Mouse (Mus musculus) midbrain, embryonic 10.5 days (tissue): Measurements from ENCODE around the gene Gtf2ird1. TPM values are rescaled to one million over a fixed set of nuclear protein-coding genes. Genes with fewer than 3 reads are reported as not detected.

ENCODE experiments used
- DNase-seq: peaks from one replicate; pipeline ENCODE4 v3.0.0-alpha.2; 2017; ENCODE audit warnings: low spot score
- H3K27ac ChIP-seq: fragments of 300-500 bp; sonication (generic); replicated peaks from 2 replicates; pipeline ENCODE4 v1.5.1; 2016; ENCODE audit warnings: mild to moderate bottlenecking
- H3K27me3 ChIP-seq: fragments of 300-500 bp; sonication (generic); 2 replicates; pipeline ENCODE4 v1.6.1; 2016; ENCODE audit warnings: low read depth, mild to moderate bottlenecking; ENCODE audit not compliant: poor library complexity, severe bottlenecking
- H3K36me3 ChIP-seq: fragments of 300-500 bp; sonication (generic); 2 replicates; pipeline ENCODE4 v1.6.1; 2016; ENCODE audit warnings: mild to moderate bottlenecking, moderate library complexity
- H3K4me1 ChIP-seq: fragments of 300-500 bp; sonication (generic); 2 replicates; pipeline ENCODE4 v1.6.1; 2016
- H3K4me3 ChIP-seq: fragments of 300-500 bp; sonication (generic); 2 replicates; pipeline ENCODE4 v1.5.1; 2016; ENCODE audit warnings: mild to moderate bottlenecking, moderate library complexity
- H3K9me3 ChIP-seq: fragments of 300-500 bp; sonication (generic); replicated peaks from 2 replicates; pipeline ENCODE4 v1.6.1; 2016; ENCODE audit warnings: mild to moderate bottlenecking
- WGBS: fragments of 180-500 bp; shearing (Covaris S2); methylation state at CpG from one replicate; pipeline ENCODE4 v1.1.7; 2016; 5-methylcytosine and 5-hydroxymethylcytosine counted together
- polyA plus RNA-seq: library from polyadenylated mRNA; unstranded; fragments of >200 nt; fragmentation: Nextera tagmentation; extraction: Ambion mirVana; gene quantifications from 2 replicates; pipeline ENCODE4 v1.2.1, GENCODE M21; 2016

Gtf2ird1 gene
- polyA plus RNA-seq, 1 experiment from 2014 or later: 96.4 TPM

- Histone ChIP-seq H3K9me3 (no peaks in the 10 kb centered on the region), H3K4me3 (no peak overlapping the region), H3K27me3 (no peaks in the 10 kb centered on the region), H3K4me1 (peaks cover 6% of the 10 kb centered on the region; the same call in 1 of the 2 replicates), H3K36me3 (no peaks in the 10 kb centered on the region), H3K27ac (no peak overlapping the region; the same call in 1 of the 2 replicates)
- 49% methylated on average over 2 of the region's 2 CpGs for WGBS
- DNase-seq: no peak
Measured at GRCm38 (mm10) chr5:134323869-134324268, 132.6 kb downstream of the Gtf2ird1 start.

- 91% methylated on average over 13 of the region's 13 CpGs for WGBS
- DNase-seq: no peak
- Histone ChIP-seq H3K27ac (no peak overlapping the region), H3K9me3 (no peaks in the 10 kb centered on the region), H3K27me3 (no peaks in the 10 kb centered on the region), H3K4me1 (peaks cover 7% of the 10 kb centered on the region; the same call in 1 of the 2 replicates), H3K4me3 (no peak overlapping the region), H3K36me3 (no peaks in the 10 kb centered on the region)
Measured at GRCm38 (mm10) chr5:134323311-134323710, 133.2 kb downstream of the Gtf2ird1 start.

- 83% methylated on average over 13 of the region's 13 CpGs for WGBS
- Histone ChIP-seq H3K4me3 (no peak overlapping the region), H3K36me3 (no peaks in the 10 kb centered on the region), H3K27ac (0 out of 2 replicates have a peak overlapping the region, but pooled peaks have one; percentile 9), H3K9me3 (no peaks in the 10 kb centered on the region), H3K27me3 (no peaks in the 10 kb centered on the region), H3K4me1 (peaks cover 7% of the 10 kb centered on the region; the same call in 1 of the 2 replicates)
- no peak for DNase-seq
Measured at GRCm38 (mm10) chr5:134322355-134322754, 134.2 kb downstream of the Gtf2ird1 start.

GRCm38 (mm10) chr5:134321699-134322098, 134.8 kb downstream of the Gtf2ird1 start:
- H3K4me1 ChIP-seq: peaks cover 11% of the 10 kb centered on the region
- no peaks in the 10 kb centered on the region for H3K9me3 ChIP-seq
- DNase-seq: no peak
- no peaks in the 10 kb centered on the region for H3K27me3 ChIP-seq
- no peak overlapping the region for H3K4me3 ChIP-seq
- no peaks in the 10 kb centered on the region for H3K36me3 ChIP-seq
- no peak overlapping the region for H3K27ac ChIP-seq
- 82% methylated on average over 7 of the region's 7 CpGs for WGBS

- Histone ChIP-seq H3K27me3 (no peaks in the 10 kb centered on the region), H3K4me1 (peaks cover 24% of the 10 kb centered on the region), H3K9me3 (no peaks in the 10 kb centered on the region), H3K36me3 (no peaks in the 10 kb centered on the region), H3K4me3 (no peak overlapping the region), H3K27ac (no peak overlapping the region)
- 91% methylated on average over 6 of the region's 6 CpGs for WGBS
- no peak for DNase-seq
Measured at GRCm38 (mm10) chr5:134318903-134319302, 137.6 kb downstream of the Gtf2ird1 start.

- H3K36me3 ChIP-seq: peaks cover 5% of the 10 kb centered on the region
- peak overlapping the region; percentile 94 for H3K4me3 ChIP-seq
- no peak for DNase-seq
- no peaks in the 10 kb centered on the region for H3K9me3 ChIP-seq
- H3K4me1 ChIP-seq: peaks cover 31% of the 10 kb centered on the region
- peak overlapping the region; percentile 100 for H3K27ac ChIP-seq
- WGBS: 65% methylated on average over 7 of the region's 7 CpGs
- no peaks in the 10 kb centered on the region for H3K27me3 ChIP-seq
Measured at GRCm38 (mm10) chr5:134316721-134317120, 139.8 kb downstream of the Gtf2ird1 start.

GRCm38 (mm10) chr5:134315623-134316350, 140.7 kb downstream of the Gtf2ird1 start:
- WGBS: under 1% methylated on average over 25 of the region's 25 CpGs
- Histone ChIP-seq H3K27ac (peak overlapping the region; percentile 100), H3K27me3 (no peaks in the 10 kb centered on the region), H3K4me1 (peaks cover 40% of the 10 kb centered on the region), H3K4me3 (peak overlapping the region; percentile 94), H3K9me3 (no peaks in the 10 kb centered on the region), H3K36me3 (peaks cover 14% of the 10 kb centered on the region)
- peak; percentile 61 for DNase-seq

DNA sequence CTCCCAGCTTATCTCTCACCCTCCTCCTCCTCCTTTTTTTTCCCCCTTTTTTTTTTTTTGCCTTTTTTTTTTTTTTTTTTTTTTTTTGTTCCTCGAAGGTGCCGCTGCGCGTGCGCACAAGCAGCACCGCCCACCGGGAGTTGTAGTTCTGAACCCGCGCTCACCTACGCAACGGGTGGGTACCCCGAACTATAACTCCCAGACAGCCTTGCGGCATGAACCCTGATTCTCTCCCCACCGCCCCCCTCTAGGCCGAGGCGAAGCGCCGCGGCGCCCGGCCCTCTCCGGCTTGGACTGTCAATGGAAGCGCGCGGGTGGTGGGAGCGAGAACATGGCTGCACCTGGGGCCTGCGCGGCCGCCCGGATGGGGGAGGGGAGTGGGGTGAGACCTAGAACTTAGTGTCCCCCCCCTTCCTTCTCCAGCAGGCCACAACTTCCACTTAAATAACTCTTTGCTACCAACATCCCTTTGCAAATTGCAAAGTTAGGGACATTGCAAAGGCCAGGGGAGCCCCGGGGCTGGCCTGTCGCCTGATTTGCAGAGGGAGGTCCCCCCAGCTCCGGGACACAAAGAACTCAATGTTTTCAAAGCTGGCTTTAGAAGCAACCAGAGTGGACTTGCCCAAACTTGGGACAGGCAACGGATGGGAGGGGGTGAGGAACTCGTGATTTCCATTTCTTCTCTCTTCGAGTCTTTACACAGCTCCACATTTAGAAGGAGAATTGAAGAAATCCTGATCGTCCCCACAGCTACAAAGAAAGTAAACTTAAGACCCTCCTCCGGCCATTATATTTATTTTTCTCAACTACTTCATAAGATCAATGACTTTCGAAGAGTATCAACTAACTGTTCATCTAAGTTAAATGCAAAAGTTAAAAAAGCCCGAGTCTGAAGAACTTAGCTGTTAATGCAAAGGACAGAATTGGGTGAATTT, 141.6 kb downstream of the Gtf2ird1 start, which contains the start of gene Gtf2i:
Gene Gtf2i, minus strand, starts transcription at position 73 of the 935 bp plus-strand sequence.
- Histone ChIP-seq H3K9me3 (no peaks in the 10 kb centered on the region), H3K4me1 (peaks cover 43% of the 10 kb centered on the region), H3K36me3 (peaks cover 23% of the 10 kb centered on the region), H3K27ac (peak within 1 kb of the TSS; percentile 100), H3K27me3 (no peaks in the 10 kb centered on the region), H3K4me3 (peak within 1 kb of the TSS; percentile 94)
- DNase-seq: peak; percentile 97
- WGBS: under 1% methylated on average over 40 of the region's 40 CpGs

DNA sequence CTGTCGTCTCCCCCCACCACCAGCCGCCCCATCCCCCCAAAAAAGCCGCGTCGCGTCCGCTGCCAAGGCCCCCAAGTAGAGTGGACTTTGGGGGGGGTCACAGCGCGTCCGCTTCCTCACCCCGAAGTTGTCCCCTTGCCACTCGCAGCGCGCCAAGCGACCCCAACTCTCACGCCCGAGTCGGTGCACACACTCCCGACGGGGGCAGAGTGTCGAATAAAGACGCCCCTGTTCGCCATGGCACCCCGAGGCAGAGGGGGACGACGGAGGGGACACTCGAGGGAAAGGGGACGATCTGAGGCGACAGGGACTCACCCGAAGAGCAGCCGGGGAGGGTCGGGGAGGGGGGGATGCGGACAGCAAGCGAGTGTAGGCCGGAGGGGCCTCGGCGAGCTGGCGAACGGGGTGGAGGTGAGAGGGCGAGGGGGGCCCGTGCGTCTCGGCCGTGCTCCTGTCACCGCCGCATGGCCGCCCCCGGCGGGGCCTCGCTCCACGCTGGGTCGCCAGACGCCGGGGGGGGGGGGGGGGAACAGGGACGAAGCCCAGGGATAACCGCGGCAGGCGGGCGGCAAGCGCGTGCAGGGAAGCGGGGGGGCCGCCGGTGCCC, 142.3 kb downstream of the Gtf2ird1 start:
- peaks cover 31% of the 10 kb centered on the region for H3K36me3 ChIP-seq
- 1% methylated on average over 51 of the region's 64 CpGs for WGBS
- no peak for DNase-seq
- peak overlapping the region; percentile 94 for H3K4me3 ChIP-seq
- H3K27me3 ChIP-seq: no peaks in the 10 kb centered on the region
- peak overlapping the region; percentile 100 for H3K27ac ChIP-seq
- H3K4me1 ChIP-seq: peaks cover 43% of the 10 kb centered on the region
- H3K9me3 ChIP-seq: no peaks in the 10 kb centered on the region

GRCm38 (mm10) chr5:134313451-134314067, 143.0 kb downstream of the Gtf2ird1 start:
- peak overlapping the region; percentile 100 for H3K27ac ChIP-seq
- H3K4me3 ChIP-seq: peak overlapping the region; percentile 94
- peak; percentile 96 for DNase-seq
- no peaks in the 10 kb centered on the region for H3K27me3 ChIP-seq
- H3K36me3 ChIP-seq: peaks cover 35% of the 10 kb centered on the region
- under 1% methylated on average over 67 of the region's 68 CpGs for WGBS
- H3K4me1 ChIP-seq: peaks cover 41% of the 10 kb centered on the region
- no peaks in the 10 kb centered on the region for H3K9me3 ChIP-seq

DNA sequence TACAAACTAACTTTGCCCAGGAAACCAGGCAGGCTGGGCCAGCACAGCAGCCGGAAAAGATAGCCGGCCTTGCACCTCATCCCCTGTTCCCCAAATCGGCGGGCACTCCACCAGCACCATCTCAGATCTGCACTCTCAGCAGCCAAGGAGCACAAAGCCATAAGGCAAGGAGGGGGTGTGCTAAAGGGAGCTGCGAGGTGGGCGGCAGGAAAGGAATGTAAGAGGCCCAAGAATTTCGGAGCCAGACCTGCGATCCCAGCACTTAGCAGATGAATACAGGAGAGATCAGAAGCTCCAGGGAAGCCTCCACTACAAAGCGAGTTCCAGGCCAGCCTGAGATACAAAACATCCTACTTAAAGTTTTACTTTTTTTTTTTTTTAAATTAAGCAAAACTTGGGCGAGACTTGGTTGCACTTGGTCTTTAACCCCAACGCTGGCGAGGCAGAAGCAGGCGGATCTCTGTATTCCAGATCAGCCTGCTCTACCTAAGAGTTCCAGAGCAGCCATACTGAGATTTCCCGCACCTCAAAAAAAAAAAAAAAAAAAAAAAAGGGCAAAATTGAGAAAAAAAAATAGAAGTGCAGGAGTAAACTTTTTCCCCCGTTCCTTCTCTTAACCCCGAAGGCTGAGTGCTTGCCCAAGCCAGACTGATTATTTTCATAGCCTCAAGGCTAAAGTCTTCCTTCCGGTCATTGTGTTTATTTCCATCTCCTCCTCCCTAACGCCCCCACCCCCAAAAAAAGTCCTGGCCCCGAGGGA, 143.6 kb downstream of the Gtf2ird1 start:
- Histone ChIP-seq H3K27ac (peak overlapping the region; percentile 100), H3K4me1 (peaks cover 41% of the 10 kb centered on the region), H3K4me3 (peak overlapping the region; percentile 94), H3K27me3 (no peaks in the 10 kb centered on the region), H3K9me3 (no peaks in the 10 kb centered on the region), H3K36me3 (peaks cover 42% of the 10 kb centered on the region)
- peak; percentile 53 for DNase-seq
- WGBS: 5% methylated on average over 19 of the region's 19 CpGs
